Mouse (Mus musculus) left cerebral cortex, postnatal 4 days (tissue): ENCODE results near the gene Vcpkmt. TPM values are rescaled to one million over a fixed set of nuclear protein-coding genes. Genes with fewer than 3 reads are reported as not detected.
"Not testable (repeated sequence)": the region's sequence is repeated elsewhere in the genome, so short reads cannot be mapped to it uniquely, and the experiment has no call there.

Experiments used
- DNase-seq: peaks from one replicate; pipeline ENCODE4 v3.0.0-alpha.2; 2022
- intact Hi-C: fragments of 180-260 bp; cut with DNase I; formaldehyde crosslinking; loops from one replicate; pipeline ENCODE4 v1.15.1; 2025
- total RNA-seq, 2 experiments: library from RNA; stranded (reverse); gene quantifications; 2 replicates each; pipeline ENCODE4 v1.2.3; 2021

Vcpkmt gene
- total RNA-seq = 10 to 100 TPM; 17.7 to 19.2 TPM

GRCm38 (mm10) chr12:69582613-69583269, at the start of gene Vcpkmt:
Gene Vcpkmt (minus strand): TSS chr12:69583028.
- DNase-seq = peak; percentile 89
- intact Hi-C loops = loop anchor here (5.0 kb wide), 1 partner anchor 210 kb away; the partner anchor contains the start of genes Arf6 and Gm9887

- DNase-seq, intact Hi-C loops: not testable (repeated sequence)
Observed at GRCm38 (mm10) chr12:69618590-69618989, 35.8 kb upstream of the Vcpkmt start.

GRCm38 (mm10) chr12:69604367-69604766, 21.5 kb upstream of the Vcpkmt start:
- intact Hi-C loops = no loop called here
- DNase-seq = no peak

- DNase-seq = no peak
- intact Hi-C loops = no loop called here
Observed at GRCm38 (mm10) chr12:69597446-69597845, 14.6 kb upstream of the Vcpkmt start.

- no peak for DNase-seq
- intact Hi-C loops = no loop called here
Observed at GRCm38 (mm10) chr12:69593130-69593529, 10.3 kb upstream of the Vcpkmt start.

GRCm38 (mm10) chr12:69583270-69583629, 422 bp upstream of the Vcpkmt start:
- DNase-seq = no peak
- intact Hi-C loops = loop anchor here (5.0 kb wide), 1 partner anchor 211 kb away; the partner anchor contains the start of genes Arf6 and Gm9887

GRCm38 (mm10) chr12:69582216-69582612, 614 bp downstream of the Vcpkmt start:
- intact Hi-C loops = loop anchor here (5.0 kb wide), 1 partner anchor 210 kb away; the partner anchor contains the start of genes Arf6 and Gm9887

GRCm38 (mm10) chr12:69579623-69580022, 3.2 kb downstream of the Vcpkmt start:
- intact Hi-C loops = loop anchor here (5.0 to 10.0 kb wide), 2 partner anchors 115 to 207 kb away; partner anchors contain the start of genes Arf6 and Gm9887
- no peak for DNase-seq

More at GRCm38 (mm10) chr12:69582216-69582612, 614 bp downstream of the Vcpkmt start:
- DNase-seq = no peak

- intact Hi-C loops = loop anchor here (10.0 kb wide), 1 partner anchor 111 kb away; no protein-coding TSS in a partner anchor
- DNase-seq = no peak
Observed at GRCm38 (mm10) chr12:69576120-69576627, 6.7 kb downstream of the Vcpkmt start.

- intact Hi-C loops = loop anchor here (10.0 kb wide), 1 partner anchor 109 kb away; no protein-coding TSS in a partner anchor
- DNase-seq = peak; percentile 81
Observed at GRCm38 (mm10) chr12:69573916-69574881, 8.6 kb downstream of the Vcpkmt start.

DNA sequence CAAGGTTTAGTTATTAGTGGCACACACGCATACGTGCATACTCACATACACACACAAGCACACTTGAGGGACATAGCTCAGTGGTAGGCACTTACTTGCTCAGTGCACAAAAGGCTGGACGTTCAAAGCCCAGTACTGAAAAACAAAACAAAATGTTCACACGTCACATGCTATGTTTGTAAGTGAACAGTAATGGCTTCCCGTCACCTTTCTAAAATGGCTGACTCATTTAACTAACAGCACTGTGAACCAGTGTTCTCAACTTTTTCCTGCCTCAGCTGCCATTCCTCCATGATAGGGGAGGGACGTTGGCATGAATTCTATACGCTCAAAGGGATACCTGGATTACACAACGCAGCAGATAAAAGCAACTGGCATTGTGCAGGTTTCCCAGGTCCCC, 9.6 kb downstream of the Vcpkmt start:
- no peak for DNase-seq
- intact Hi-C loops = loop anchor here (10.0 kb wide), 1 partner anchor 108 kb away; no protein-coding TSS in a partner anchor

DNA sequence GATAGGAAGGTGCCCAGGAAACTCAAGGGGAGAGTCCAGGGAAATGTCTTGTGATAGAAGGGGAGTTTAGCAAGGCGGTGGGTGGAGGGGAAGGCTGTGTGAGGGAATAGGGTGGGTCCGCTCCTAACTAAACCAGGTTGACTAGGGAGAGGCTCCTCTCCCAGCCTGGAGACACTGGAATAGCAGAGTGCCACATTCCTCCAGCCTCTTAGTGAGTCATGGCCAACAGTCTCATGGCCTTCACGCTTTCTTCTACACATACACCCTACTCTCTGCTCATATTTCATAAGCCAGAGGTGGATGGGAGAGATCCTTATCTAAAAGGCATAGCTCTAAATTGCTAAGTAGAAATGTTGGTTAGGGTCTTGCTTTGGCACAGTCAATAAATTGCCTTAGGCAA, 12.9 kb downstream of the Vcpkmt start:
- intact Hi-C loops = loop anchor here (10.0 kb wide), 1 partner anchor 105 kb away; no protein-coding TSS in a partner anchor
- no peak for DNase-seq

DNA sequence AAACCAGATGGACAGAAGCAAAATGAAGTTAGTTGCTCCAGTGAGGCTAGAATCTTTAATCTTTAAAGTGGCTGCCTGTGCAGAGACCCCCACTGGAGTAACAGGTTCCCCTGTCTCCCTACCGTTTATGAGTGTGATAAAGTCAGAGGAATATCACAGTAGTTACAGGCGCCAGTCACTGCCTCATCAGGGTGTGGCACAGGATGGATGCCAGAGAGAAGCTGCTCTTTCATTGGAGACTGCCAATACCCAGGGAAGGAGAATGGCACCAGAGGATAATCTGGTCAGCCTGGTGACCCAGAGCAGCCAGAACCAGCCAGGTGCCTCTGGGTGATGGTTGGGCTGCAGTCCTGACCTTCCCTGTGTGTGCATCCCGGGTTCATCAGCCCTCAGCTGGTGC, 14.6 kb downstream of the Vcpkmt start:
- intact Hi-C loops = no loop called here
- no peak for DNase-seq

GRCm38 (mm10) chr12:69561006-69561405, 21.8 kb downstream of the Vcpkmt start:
- intact Hi-C loops, DNase-seq: not testable (repeated sequence)

- no peak for DNase-seq
- intact Hi-C loops = no loop called here
Observed at GRCm38 (mm10) chr12:69556221-69556861, 26.5 kb downstream of the Vcpkmt start.

DNA sequence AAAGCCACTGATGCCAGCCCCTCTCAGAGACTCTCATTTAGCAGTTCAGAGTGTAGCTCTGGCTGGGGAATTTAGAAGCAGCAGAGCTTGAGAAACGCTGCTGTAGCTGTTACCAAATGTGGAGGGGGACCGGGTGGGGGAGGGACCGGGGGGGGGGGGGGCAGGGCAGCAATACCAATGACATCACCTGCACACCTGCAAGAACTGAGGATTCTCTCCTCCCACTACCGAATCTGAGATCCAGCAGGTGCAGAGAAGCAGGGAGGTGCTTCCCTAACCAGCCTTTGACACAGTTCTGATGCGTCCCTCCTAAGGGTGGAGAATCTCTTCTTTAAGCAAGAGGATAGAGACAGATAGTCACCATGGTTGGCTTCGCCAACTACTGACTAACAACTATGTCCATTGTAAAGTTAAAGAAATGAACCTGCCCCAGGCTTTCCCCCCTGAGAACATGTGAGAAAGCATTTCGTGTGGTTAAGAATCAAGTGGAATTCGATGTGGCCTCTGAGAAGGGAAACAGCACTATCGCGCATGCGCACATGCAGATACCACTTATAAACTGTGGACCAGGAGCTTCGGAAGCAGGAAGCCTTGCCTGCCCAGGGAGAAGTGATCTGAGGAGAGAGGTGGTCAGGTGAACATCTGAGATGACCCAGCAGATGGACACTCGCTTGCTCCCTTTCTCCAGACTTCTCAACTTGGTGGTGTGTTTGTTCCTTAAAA, 37.2 kb downstream of the Vcpkmt start:
- no peak for DNase-seq
- intact Hi-C loops = no loop called here

DNA sequence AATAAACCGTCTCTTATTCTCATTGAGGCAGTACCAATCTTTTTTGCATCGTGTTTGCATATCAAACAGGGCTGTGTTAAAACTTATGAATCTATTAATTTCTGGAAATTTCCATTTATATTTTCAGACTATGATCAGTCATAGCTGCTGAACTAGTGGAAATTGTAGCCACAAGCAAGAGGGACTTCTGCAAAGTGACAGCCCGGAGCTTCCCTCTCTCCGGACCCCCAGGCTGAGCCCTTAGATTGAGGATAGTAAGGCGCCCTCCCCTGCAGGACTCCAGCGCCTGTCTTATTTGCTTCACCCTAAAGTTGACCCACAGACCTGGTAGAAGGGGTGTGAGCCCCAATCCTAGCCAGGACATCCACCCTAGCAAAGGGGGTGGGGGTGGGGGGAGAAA, 37.8 kb downstream of the Vcpkmt start:
- intact Hi-C loops = no loop called here
- no peak for DNase-seq

DNA sequence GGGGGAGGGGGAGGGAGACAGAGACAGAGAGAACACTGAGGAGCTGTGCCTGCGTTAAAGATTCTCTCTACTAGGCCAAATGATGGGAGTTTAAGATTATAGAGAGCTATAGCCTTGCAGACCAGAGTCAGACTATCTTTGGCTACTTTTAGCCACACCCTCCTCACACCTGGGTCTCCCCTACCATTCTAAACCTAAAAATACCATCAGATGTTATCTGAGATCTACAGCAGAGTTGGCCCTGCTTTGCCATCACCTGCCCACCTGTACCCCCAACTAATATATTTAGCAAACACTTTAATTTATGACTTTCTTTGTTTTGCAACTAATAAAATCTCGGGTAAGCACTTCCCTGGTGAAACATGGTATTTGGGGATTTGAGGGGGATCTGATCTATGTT, 38.3 kb downstream of the Vcpkmt start:
- intact Hi-C loops = no loop called here
- no peak for DNase-seq

GRCm38 (mm10) chr12:69542376-69542775, 40.5 kb downstream of the Vcpkmt start:
- DNase-seq = no peak
- intact Hi-C loops = no loop called here

DNA sequence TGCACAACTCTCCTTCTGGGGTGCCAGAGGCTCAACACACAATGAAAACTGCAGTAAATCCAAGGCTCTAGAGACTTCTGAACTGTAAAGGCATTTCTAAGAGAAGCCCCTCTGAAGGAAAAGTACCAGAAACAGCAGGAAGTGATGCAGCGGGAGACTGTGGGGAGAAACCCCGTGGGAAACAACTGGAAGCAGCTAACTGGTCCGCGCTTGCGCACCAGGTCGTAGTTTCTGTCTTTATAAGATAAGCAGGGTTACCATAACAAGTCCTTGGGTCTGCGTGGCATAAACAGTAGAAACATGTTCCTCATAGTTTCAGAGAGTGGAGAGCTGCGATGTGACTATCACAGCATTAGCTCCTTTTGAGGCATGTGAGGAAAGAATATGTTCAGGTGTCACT, 41.2 kb downstream of the Vcpkmt start:
- DNase-seq = no peak
- intact Hi-C loops = no loop called here
